Mouse (Mus musculus) lung, postnatal 25 days (tissue): ENCODE measurements around the gene Olr1.
"Not testable (repeated sequence)": the region's sequence is repeated elsewhere in the genome, so short reads cannot be mapped to it uniquely, and the experiment has no call there.

Experiments used
- DNase-seq: peaks from one replicate; pipeline ENCODE4 v3.0.0; 2022; ENCODE audit warnings: low spot score

The Olr1 gene

DNA sequence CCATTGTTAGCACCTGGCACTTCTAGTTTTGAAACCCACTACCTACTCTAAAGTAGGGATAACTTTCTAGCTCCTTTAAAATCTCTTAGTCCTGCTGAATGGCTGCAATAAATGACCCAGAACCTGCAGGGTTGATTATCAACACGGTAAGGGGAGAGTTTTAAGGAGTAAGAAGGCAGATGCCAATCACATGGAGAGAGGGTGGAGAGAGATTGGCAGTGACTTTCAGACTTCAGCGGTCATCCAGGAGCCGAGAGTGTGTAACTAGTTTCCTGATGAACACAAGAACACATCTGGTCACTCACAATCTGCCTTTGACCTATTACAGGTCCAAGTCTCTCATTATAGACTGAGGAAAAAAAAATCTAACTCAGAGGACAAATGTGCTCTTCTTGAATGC lies 5.4 kb upstream of the Olr1 start, which contains the start of gene Tmem52b:
Gene Tmem52b, plus strand, starts transcription at position 189 of the 400 bp plus-strand sequence.
- no peak for DNase-seq

DNA sequence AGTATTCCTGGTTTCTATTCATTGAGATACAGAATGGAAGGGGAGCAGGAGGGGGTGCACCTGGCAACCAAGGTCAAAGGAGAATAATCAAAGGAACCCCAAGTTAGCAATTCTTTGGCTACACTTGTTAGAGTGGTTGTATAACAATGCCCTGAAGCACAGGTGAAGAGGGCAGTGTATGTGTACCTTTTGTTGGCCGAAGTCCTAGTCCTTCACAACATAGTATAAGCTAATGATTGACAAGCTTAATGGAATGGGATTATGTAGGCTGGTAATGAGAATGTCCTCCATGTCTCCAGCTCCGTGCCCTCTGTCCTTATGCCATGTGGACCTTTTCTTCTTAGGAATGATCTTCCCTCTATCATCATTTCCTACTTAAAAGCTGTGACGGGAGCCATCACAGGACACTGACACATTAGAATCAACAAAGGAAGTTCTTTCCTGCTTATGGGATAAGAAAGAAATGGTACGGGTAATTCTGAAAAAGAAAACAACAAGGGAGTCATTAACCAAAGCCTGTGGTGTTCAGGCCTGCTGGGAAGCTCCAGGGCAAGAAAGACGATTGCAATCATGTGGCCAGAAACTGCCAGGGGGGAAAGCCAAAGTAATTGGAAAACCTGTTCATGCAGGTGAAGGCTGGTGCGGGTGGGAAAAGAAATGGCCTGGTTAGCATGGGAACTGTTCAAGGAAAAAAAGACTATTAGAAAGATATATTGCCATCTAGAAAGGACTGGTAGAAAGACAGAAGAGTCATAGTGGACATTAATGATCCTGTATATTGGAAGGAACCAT lies 3.4 kb upstream of the Olr1 start:
- no peak for DNase-seq

DNA sequence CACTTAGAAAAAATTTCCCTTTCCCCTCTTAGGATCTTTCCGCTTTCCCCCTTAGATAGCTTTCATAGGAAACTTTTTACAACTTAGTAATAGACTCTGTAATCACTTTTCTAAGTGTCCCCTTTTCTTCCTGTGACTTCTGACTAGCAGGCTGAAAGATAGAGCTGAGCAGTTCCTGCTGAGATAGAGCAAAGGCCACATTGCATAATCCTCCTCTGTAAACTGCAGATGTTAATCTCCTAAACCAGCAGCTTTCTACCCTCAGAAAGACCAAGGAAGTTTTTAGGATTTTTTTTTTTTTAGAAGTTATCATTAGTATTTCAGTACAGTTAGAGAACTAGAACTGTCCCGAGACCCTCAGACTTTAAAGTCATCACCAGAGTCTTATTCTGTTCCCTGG lies 3.5 kb downstream of the Olr1 start:
- DNase-seq, result no peak

DNA sequence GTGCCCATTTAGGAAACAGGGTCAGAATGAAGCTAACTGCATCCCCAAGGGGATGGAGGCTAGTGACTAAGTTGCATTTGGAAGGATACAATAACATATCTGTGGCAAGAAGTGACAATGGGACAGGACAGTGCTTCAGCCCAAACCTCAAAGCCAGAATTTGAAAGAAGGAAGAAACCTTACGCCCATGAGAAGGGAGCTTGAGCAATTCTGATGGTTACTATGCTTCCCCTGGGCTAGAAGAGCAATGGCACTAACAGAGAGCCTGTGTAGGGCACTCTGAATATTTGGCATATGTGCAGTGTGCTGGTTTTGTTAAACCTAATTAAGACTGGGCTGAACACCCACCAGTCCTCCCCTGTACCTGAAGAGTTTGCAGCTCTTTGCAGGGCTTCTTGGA lies 7.4 kb downstream of the Olr1 start:
- not testable (repeated sequence) for DNase-seq

DNA sequence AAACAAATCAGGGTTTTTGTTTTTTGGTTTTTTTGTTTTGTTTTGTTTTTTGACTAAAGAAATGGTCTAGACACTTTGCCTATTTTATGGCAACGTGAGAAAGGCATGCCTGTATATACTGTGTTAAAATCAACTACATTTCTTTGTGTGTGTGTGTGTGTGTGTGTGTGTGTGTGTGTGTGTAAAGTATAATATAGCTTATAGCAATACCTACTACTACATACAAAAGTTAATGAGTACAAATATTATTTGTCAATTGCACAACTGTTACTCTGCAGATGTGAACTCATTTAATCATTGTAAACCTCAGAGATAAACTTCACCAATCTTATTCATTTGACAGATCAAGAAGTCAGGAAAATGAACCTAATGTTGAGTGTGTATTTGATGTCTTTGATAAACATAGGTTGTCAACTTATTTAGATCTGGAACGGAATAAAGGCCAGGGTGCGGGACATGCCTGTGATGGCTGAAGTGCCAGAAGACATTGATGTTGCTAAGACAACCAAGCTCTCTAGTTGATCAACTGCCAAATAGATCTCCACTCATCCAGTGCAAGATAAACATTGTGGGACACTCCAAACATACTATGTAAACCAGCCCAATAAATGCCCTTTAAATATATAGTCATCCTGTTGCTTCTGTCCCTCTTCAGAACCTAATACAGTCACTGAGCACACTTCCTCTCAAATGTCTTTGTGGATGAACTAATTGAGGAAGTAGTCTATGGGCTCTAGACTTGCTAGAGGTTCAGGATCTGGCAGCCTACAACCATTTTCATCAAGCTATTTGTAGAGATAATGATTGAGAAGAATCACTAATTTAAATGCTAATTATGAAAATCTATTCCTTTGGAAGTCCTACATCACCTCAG lies 9.4 kb downstream of the Olr1 start:
- DNase-seq, result no peak

DNA sequence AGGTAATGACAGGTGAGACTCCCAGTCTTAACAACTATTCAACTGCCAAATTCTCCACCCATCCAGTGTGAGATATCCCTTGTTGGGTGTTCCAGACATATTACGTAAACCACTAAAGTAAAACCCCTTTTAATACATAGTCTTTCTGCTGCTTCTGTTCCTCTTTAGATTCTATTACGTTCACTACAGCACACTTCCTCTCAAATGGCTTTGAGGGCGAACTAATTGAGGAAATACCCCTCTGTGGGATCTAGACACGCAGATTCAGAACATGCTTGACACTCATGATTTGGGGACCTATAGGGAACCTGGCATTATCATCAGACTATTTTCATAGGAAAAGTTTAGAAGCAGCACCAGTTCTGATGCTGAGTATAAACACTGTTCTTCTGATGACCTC lies 12.0 kb downstream of the Olr1 start:
- DNase-seq, result peak; percentile 23

DNA sequence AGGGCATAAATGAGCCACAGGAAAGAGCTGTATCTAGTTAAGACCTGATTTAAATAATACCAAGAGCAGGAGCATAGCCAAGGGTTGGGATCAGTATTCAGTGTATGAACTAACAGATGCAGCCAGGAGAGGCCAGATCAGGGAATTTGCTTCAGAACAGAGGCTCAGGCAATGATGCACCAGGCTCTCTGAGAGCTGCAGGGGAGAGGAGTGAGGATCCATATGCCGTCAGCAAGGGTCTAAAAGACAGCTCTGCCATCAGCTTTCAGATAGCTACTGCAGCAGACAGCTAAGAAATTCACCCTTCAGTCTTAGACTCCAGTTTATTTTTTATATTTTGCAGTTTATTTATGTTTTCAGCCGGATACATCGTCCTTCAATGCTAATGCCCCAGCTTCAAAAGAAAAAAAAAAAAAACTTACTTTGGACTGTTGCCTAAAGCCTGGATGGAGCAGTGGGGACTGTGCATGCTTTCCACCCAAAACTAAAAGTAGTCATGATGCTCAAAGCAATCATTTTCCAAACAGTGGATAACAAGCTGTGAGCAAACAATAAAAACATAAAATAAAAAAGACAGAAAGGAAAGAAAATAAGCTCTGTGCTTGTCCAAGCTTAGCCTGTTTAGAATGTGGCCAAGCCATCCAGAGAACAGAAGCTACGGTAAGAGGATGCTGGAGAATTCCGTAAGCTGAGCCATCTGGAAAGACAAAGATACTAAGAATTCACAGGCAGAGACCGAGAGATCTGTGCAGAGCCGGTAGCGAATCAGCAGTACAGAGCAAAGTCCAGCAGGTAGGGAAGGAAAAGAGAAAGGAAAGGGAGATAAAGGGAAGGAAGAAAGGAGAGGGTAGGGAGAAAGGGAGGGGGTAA lies 26.6 kb downstream of the Olr1 start:
- no peak for DNase-seq

DNA sequence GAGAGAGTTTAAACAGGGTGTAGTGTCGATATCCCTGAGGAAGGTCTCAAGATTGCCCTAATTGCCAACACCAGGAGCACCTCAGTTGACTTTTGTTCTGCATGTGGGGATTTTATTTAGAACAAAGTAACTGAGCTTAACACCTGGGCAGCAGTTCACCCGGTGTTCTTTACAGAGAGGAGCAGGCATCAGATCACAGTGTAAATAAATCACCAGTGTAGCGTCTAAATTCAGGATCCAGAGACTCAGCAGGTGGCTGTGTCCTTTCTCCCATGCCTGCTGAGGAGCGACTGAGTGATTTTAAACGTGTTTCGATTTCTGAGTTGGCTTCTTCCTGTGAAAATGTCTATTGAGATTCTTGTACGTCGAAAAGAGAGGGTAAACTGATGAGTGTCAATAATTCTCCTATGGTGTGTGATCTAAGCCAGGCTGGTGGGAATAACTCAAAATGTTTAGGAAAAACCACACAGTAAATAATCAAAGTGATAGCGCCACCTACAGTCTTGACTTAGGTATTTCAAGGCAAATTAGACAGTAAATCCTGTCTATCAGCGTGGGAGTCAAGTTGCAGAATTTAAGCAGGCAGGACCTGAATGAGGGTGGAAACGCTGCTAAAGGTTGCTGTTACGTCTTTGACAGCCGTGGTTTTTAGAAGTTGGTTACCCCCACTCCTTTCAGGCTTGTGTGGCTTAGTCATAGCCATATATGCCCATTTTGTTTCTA lies 30.4 kb downstream of the Olr1 start:
- peak; percentile 29 for DNase-seq

DNA sequence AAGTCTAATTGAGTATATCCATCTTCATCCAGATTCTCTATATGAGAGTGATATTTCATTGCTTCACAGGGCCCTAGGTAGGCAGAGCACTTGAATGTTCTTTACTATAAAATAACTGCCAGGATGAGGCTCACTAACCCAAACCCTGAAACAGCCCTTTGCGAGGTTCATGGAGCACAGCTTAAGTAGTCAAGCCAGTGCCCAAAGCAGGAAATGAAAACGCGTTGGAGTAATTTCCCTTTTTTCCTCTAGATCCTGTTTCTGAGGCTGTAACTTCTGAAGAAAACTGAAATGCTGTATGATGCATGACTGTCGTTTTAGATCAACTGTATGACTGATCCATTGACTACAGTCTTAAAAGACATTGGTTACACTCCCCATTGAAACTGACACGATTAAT lies 34.3 kb downstream of the Olr1 start:
- DNase-seq, result no peak

DNA sequence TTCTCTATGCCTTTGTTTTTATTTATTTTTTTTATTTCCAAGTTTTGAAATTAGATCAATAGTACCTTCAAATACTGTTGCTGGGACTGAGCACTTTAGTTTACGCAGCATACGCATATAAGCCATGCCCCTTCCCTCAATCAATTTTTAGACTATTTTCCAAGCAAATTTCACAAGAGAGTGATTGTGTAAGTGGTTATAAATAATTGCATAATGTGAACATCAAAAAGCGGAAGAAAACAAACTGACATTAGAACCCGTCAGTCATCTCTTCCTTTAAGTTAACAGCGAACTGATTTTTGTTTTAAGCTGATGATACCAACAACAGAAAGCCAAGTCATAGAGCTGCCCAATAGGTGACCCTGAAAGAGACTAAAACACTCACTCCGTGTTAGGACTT lies 35.6 kb downstream of the Olr1 start:
- no peak for DNase-seq

DNA sequence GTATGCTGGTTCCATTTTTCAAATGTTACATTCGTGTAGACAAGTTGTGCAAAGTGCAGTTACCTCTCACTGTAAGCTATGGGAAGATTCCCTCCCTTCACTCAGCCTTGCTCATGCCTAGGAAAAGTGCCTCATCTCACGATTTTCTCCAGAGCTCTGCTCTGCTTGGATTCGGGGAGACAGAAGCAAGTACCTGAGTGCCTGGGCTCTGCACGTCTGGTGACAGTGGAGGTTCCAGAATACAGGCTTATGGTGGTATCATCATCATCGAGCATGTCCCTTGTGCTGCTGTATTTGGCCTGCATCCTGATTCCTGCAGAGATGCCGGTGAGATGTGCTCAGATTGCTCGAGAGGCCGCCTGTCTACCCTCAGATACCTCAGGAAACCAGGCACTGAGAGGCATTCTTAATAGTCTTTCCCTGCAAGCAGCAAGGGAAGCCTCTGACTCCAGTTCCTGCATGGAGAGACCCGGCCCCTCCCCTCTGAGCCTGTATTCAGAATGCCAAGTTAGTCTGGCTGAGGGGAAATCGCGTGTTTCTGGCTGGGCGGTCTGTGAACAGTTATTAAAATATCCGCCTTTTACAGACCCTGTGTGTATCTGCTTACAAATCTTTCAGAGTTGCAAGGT lies 55.4 kb downstream of the Olr1 start, which contains the start of gene Clec1a:
Gene Clec1a, minus strand, starts transcription at position 590 of the 629 bp plus-strand sequence.
- peak; percentile 77 for DNase-seq

DNA sequence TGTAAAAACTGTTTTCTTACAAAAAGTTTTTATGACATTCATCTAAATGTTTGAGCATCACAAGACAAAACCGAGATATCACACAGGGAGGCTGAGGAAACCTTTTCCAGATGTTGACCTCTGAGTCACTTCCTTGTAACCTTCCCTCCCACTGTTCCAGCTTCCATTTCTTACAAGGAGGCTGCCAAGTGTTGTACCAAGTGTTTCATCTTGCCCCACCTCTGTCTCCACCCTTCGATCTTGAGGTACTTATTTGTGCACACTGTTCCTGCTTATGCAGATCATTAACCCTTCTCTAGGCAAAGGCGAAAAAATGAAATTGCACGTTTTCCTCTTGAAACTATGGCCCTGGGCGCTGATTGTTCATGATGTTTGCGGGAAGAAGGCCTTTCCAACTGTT lies 57.2 kb downstream of the Olr1 start:
- peak; percentile 65 for DNase-seq

DNA sequence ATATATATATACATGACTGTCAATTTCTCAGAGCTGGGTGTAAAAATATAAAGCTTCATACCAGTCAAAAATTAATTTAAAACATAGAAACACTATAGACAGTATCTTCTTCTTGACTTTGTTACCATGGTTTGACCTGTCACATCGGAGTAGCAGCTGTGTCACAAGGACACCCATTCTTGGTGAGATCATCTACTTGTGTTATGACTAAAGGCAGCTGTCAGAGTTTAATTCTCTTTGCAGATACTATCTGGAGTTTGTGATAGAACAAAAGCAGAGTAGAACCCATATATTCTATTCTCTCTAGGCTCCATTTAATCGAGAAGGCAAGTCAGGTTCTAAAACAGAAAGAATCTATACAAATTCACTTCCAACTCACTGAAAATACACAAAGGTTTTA lies 68.9 kb downstream of the Olr1 start:
- no peak for DNase-seq

DNA sequence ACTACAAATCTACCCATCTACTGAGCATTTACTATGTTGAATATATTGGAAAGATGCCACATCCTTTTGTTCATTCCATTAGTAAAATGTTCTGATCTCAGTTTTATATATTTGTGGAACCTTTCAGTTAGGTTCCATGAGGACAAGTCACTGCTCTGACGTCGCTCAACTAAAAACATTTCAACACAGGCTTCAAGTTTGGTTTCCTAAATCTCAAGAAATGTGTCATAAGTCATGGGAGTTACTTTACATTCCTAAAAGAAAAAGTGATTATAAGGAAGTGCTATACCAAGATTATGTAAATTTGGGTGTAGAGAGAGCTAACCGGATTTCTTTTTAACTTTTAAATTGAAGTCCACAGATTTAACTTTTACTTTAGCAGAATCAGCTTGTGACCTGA lies 70.9 kb downstream of the Olr1 start:
- no peak for DNase-seq
